Mouse (Mus musculus): ENCODE measurements around the gene Map7d1. TPM values are rescaled to one million over a fixed set of nuclear protein-coding genes. Genes with fewer than 3 reads are reported as not detected.
A peak's percentile ranks its signal among the peaks of the same experiment; 100 is the strongest.

Map7d1 gene
- polyA plus RNA-seq, 1 experiment from 2014 or later, result 27.2 TPM

GRCm38 (mm10) chr4:126255113-126256001 lies 786 bp downstream of the Map7d1 start:
- peak overlapping the region; percentile 99 for H3K4me3 ChIP-seq (ENCODE audit: low read depth, low read length)
- no peaks in the 10 kb centered on the region for H3K27me3 ChIP-seq (replicated peaks; ENCODE audit: insufficient read depth, low read length)
- DNase-seq (ENCODE audit: low spot score) (peak; percentile 67), ATAC-seq (peak; percentile 2; the same call in 1 of the 2 replicates)
- WGBS, result 2% methylated on average over 38 of the region's 50 CpGs
- no peaks in the 10 kb centered on the region for H3K36me3 ChIP-seq (ENCODE audit: insufficient read depth, low read length)
- TF ChIP-seq EP300 (IDR thresholded peaks at IDR 0.05) (no peak), CTCF (IDR thresholded peaks at IDR 0.05) (no peak)
- no peaks in the 10 kb centered on the region for H3K9me3 ChIP-seq (ENCODE audit: low read length)
- peak overlapping the region; percentile 85 for H3K4me2 ChIP-seq (replicated peaks; ENCODE audit: low read depth, low read length)
- H3K4me1 ChIP-seq (ENCODE audit: insufficient read depth, low read depth, low read length), result peaks cover 24% of the 10 kb centered on the region
- H3K27ac ChIP-seq (ENCODE audit: low read length), result peak overlapping the region; percentile 95
- peak overlapping the region; percentile 97 for H3K9ac ChIP-seq (replicated peaks; ENCODE audit: low read depth)

GRCm38 (mm10) chr4:126254315-126255112 lies 1.6 kb downstream of the Map7d1 start:
- 15% methylated on average over 9 of the region's 9 CpGs for WGBS
- TF ChIP-seq EP300 (IDR thresholded peaks at IDR 0.05), result no peak

GRCm38 (mm10) chr4:126253637-126254272 lies 2.4 kb downstream of the Map7d1 start:
- ATAC-seq (no peak), DNase-seq (ENCODE audit: low spot score) (no peak)
- Histone ChIP-seq H3K9me3 (ENCODE audit: low read length) (no peaks in the 10 kb centered on the region), H3K4me2 (replicated peaks; ENCODE audit: low read depth, low read length) (peak overlapping the region; percentile 85), H3K9ac (replicated peaks; ENCODE audit: low read depth) (peak overlapping the region; percentile 97; the same call in 1 of the 2 replicates), H3K27ac (ENCODE audit: low read length) (0 out of 2 replicates have a peak overlapping the region, but pooled peaks have one; percentile 66), H3K4me1 (ENCODE audit: insufficient read depth, low read depth, low read length) (peaks cover 20% of the 10 kb centered on the region), H3K27me3 (replicated peaks; ENCODE audit: insufficient read depth, low read length) (no peaks in the 10 kb centered on the region), H3K4me3 (ENCODE audit: low read depth, low read length) (peak overlapping the region; percentile 99; the same call in 1 of the 2 replicates), H3K36me3 (ENCODE audit: insufficient read depth, low read length) (no peaks in the 10 kb centered on the region)
- 58% methylated on average over 14 of the region's 14 CpGs for WGBS
- no peak for TF ChIP-seq EP300 (IDR thresholded peaks at IDR 0.05)
- TF ChIP-seq CTCF (IDR thresholded peaks at IDR 0.05), result no peak

More at GRCm38 (mm10) chr4:126254315-126255112, 1.6 kb downstream of the Map7d1 start:
- Histone ChIP-seq H3K4me1 (ENCODE audit: insufficient read depth, low read depth, low read length) (peaks cover 24% of the 10 kb centered on the region), H3K4me3 (ENCODE audit: low read depth, low read length) (peak overlapping the region; percentile 99), H3K27ac (ENCODE audit: low read length) (peak overlapping the region; percentile 95), H3K9me3 (ENCODE audit: low read length) (no peaks in the 10 kb centered on the region), H3K4me2 (replicated peaks; ENCODE audit: low read depth, low read length) (peak overlapping the region; percentile 85), H3K9ac (replicated peaks; ENCODE audit: low read depth) (peak overlapping the region; percentile 97), H3K36me3 (ENCODE audit: insufficient read depth, low read length) (no peaks in the 10 kb centered on the region), H3K27me3 (replicated peaks; ENCODE audit: insufficient read depth, low read length) (no peaks in the 10 kb centered on the region)
- DNase-seq (ENCODE audit: low spot score) (peak; percentile 86), ATAC-seq (no peak)

GRCm38 (mm10) chr4:126252411-126253237 lies 3.5 kb downstream of the Map7d1 start:
- ATAC-seq (no peak), DNase-seq (ENCODE audit: low spot score) (no peak)
- H3K4me1 ChIP-seq (ENCODE audit: insufficient read depth, low read depth, low read length), result peaks cover 19% of the 10 kb centered on the region; the same call in 1 of the 2 replicates
- no peak overlapping the region for H3K4me3 ChIP-seq (ENCODE audit: low read depth, low read length)
- 84% methylated on average over 16 of the region's 17 CpGs for WGBS
- H3K4me2 ChIP-seq (replicated peaks; ENCODE audit: low read depth, low read length), result peak overlapping the region; percentile 20
- no peaks in the 10 kb centered on the region for H3K9me3 ChIP-seq (ENCODE audit: low read length)
- H3K27me3 ChIP-seq (replicated peaks; ENCODE audit: insufficient read depth, low read length), result no peaks in the 10 kb centered on the region
- H3K9ac ChIP-seq (replicated peaks; ENCODE audit: low read depth), result no peak overlapping the region
- no peak for TF ChIP-seq CTCF (IDR thresholded peaks at IDR 0.05)
- TF ChIP-seq EP300 (IDR thresholded peaks at IDR 0.05), result no peak
- peak overlapping the region; percentile 78 for H3K27ac ChIP-seq (ENCODE audit: low read length)
- 0 out of 2 replicates have a peak, but pooled peaks cover under 1% of the 10 kb centered on the region for H3K36me3 ChIP-seq (ENCODE audit: insufficient read depth, low read length)

GRCm38 (mm10) chr4:126251655-126252254 lies 4.4 kb downstream of the Map7d1 start:
- WGBS, result 44% methylated on average over 11 of the region's 11 CpGs
- Histone ChIP-seq H3K9ac (replicated peaks; ENCODE audit: low read depth) (no peak overlapping the region), H3K4me3 (ENCODE audit: low read depth, low read length) (no peak overlapping the region), H3K27me3 (replicated peaks; ENCODE audit: insufficient read depth, low read length) (no peaks in the 10 kb centered on the region), H3K4me2 (replicated peaks; ENCODE audit: low read depth, low read length) (peak overlapping the region; percentile 37), H3K27ac (ENCODE audit: low read length) (peak overlapping the region; percentile 78), H3K9me3 (ENCODE audit: low read length) (no peaks in the 10 kb centered on the region), H3K4me1 (ENCODE audit: insufficient read depth, low read depth, low read length) (peaks cover 12% of the 10 kb centered on the region; the same call in 1 of the 2 replicates), H3K36me3 (ENCODE audit: insufficient read depth, low read length) (0 out of 2 replicates have a peak, but pooled peaks cover 5% of the 10 kb centered on the region)
- ATAC-seq, result peak; percentile 39
- TF ChIP-seq EP300 (IDR thresholded peaks at IDR 0.05) (peak; percentile 67), CTCF (IDR thresholded peaks at IDR 0.05) (peak; percentile 51)
- peak; percentile 73 for DNase-seq (ENCODE audit: low spot score)
